Mouse (Mus musculus) liver, adult (tissue): Measurements from ENCODE around the gene Cd8a.

Experiments used
- GATA4 ChIP-seq: IDR thresholded peaks from 2 replicates; pipeline ENCODE4 v1.6.1; 2014; ENCODE audit warnings: mild to moderate bottlenecking, low read length; ENCODE audit not compliant: insufficient replicate concordance

Gene Cd8a

GRCm38 (mm10) chr6:71357493-71357892, 15.7 kb upstream of the Cd8a start:
- TF ChIP-seq GATA4, result no peak

DNA sequence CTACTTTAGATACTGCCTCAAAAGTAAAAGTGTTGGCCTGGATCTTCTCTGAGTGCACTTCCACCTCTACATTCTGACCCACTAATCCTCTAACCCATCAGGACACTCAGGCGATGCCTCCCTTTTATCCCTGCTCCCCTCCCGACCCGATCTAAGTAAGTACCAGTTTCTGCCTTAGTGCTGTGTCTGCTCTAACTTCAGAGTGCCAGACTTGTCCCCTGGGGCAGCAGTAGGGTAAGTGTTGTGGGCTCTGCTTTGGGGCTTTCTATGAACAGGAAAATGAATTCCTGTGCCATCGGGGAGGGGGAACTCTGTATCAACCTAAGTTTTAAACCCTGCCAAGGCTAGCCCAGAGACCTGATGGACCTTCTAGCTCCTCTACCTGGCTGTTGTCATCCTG, 13.0 kb upstream of the Cd8a start:
- no peak for TF ChIP-seq GATA4

DNA sequence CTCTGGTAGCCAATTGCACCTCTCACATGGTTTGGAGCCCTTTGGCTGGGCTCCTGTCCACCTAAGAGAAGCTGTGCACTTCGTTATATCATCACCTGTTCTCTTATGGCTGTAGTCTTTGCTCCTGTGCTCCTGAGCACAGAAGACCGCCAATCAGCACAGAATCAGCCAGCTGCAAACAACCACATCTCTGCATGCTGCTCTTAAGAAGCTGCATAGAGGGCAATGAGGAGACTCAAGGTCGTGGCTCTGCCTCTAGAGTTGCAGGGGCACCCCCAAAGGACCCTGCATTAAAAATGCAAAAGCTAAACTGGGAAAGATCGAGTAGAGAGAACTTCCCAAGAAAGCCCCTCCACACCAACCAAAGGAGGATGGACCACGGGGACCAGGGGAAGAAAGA, 12.5 kb upstream of the Cd8a start:
- no peak for TF ChIP-seq GATA4

GRCm38 (mm10) chr6:71361156-71361670, 12.0 kb upstream of the Cd8a start:
- no peak for TF ChIP-seq GATA4

DNA sequence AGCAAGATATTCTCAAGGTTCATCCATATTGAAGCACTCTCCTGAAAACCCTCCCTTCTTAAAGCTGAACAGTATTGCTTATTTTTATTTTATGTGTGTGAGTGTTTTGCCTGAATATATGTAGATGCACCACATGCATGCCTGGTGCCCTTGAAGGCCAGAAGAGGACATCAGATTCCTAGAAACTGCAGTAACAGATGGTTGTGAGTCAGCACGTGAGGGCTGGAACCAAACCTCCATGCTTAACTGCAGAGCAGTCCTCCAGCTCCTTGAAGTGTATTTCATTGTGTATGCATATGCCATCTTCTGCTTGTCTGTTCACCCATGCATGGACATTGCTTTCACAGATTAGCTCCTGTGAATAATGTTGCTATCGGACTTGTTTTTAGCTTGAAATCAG, 9.2 kb upstream of the Cd8a start:
- no peak for TF ChIP-seq GATA4

DNA sequence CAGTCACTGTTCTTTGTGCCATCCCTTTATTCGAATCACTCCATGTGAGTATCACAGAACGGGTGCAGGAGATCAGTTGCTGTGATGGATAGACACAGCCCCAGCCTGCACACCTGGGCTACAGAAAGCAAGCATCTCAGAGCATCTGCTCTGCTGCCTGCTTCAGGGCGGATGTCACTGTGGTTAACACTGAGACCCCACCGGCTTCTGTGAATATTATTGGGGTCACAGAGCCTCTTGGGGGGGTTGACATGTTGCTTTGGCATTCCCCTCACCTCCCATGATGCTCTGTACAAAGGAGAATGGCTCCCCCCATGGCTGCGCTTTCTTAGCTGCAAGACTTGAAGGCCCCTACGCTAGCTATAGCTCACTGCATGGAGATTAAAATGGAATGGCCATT, 3.8 kb upstream of the Cd8a start:
- no peak for TF ChIP-seq GATA4

- no peak for TF ChIP-seq GATA4
Observed at GRCm38 (mm10) chr6:71371085-71371605, 2.1 kb upstream of the Cd8a start.

GRCm38 (mm10) chr6:71372041-71372720, 1.0 kb upstream of the Cd8a start:
- TF ChIP-seq GATA4, result no peak

DNA sequence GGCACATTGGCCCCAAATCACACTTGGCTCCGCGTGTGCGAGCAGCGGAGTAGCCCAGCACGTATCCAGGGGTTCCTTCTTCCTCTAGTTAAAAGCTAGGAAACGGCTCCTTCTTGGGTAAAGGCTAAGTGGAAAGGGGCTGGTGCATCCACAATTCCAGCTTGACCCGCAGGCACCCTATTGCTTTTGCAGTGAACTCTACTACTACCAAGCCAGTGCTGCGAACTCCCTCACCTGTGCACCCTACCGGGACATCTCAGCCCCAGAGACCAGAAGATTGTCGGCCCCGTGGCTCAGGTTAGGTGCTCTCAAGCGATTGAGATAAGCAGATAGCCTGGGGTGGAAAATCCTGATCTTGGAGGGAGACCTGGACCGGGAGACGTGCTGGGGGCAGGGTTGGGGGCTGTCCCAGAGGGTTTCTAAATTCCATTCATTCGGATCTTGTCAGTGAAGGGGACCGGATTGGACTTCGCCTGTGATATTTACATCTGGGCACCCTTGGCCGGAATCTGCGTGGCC, 1.1 kb downstream of the Cd8a start:
- no peak for TF ChIP-seq GATA4

DNA sequence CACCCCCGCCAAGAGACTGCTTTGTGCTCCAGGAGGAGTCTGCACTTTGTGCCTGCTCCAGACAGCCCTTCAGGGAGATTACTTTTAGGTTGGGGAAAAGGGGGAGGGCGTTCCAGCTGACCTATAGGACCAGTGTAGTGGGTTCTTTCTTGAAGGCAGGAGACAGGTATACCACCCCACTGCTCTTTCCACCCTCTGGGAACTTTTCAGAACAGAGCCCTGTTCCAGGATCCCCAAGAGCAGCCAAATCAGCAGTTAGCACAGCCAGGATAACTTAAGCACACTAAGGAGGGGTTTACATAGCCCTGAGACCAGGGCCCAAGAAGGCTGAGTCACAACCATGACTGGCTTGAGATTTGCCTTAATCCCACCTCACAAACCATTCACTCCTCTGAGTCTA, 1.7 kb downstream of the Cd8a start:
- no peak for TF ChIP-seq GATA4

DNA sequence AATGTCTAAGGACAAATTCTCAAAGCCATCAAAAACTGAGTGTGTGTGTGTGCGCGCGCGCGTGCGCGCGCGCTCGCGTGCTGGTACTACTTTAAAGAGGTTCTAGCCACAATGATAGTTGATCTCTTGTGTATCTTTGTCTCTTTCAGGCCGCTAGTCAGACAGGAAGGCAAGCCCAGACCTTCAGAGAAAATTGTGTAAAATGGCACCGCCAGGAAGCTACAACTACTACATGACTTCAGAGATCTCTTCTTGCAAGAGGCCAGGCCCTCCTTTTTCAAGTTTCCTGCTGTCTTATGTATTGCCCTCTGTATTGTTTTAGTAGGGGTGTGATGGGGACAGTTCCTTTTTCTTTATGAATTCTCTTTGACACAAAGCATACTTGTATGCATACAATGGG, 3.5 kb downstream of the Cd8a start:
- no peak for TF ChIP-seq GATA4

DNA sequence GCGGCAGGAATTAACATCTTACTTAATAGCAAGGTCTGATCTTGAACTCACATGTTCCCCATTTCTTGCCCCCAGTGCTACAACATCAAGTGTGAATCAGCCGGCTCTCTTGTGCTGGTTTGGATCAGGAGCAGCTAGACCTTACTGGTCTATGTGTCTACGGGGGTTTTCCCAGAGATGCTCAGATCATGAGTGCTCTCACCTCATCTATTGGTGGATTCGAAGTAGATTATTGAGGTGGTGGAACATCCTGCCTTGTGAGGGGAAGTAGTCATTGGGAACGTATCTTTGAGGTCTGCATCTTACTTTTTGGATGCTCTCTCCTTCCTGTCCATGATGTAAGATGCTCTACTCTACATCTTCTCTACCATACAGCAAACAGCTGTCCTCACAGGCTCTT, 8.4 kb downstream of the Cd8a start:
- no peak for TF ChIP-seq GATA4

GRCm38 (mm10) chr6:71390496-71390895, 17.3 kb downstream of the Cd8a start:
- TF ChIP-seq GATA4, result no peak

DNA sequence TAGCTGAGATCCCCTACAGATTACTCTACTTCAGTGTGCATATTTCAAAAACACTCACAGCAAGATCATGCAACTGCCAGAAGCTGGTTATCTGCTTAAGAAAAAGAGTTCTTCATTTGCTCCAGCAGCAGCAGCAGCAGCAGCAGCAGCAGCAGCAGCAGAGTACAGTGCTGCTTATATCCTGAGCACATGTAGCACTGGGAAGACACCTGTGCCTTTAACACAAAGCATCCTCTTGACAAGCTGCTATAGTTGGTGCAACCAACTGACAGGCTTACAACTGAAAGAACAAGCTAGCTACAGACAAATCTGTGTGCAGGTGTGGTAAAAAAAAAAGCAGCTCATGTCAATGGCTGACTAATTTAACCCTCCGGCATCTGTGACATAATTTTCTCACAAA, 22.8 kb downstream of the Cd8a start:
- TF ChIP-seq GATA4, result no peak

DNA sequence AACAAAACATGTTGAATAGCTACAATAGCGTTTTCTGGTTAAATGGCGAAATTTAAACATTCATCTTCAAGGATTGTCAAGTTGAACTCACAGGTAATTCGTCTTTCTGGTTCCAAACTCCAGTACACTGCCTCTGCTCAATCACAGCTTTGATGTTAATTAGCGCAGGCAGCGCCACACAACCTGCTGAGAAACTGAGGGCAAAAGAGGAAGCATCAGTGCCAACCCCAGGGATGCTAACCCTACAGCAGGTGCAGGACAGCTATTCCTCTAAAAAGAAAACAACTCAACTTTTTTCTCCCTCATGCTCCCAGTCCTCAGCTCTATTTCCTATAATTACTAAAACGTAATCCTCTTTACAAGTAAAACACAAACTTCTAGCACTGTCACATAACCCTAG, 23.5 kb downstream of the Cd8a start:
- no peak for TF ChIP-seq GATA4

DNA sequence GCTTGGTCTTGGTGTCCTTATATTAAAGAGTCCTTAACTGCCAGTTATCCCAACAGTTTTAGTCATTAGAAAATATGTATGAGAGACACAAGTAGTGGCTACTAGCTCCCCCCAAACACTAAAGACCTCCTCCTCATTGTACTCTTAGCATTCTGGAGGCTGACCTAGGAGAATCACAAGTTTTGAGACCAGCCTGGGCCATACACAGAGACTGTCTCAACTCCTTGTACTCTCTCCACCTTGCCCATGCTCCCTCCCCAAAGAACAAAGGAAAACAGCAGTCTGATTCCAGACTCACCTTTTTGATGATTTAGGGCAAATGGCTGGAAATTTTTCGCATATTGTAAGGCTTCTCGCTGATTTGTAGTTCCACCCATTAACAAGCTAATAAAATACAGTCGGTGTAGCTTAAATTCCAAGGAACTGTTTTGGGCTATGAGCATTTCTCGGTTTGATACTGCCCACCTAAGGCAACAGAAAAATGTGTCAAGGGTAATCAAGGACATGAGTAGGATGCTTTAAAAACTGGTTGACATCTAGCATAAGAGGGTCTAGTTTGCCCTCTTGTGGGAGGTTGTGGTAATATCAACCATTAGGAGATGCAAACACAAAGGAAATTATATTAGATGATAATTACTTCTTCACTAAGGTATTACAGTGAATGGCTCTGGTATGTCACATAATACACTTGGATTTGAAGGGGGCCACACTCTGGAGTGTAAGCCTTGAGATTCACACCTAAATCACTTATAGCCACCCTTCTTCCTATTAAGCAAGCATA, 25.8 kb downstream of the Cd8a start:
- no peak for TF ChIP-seq GATA4
